Mouse (Mus musculus): ENCODE measurements around the gene Rps21. TPM values are rescaled to one million over a fixed set of nuclear protein-coding genes. Genes with fewer than 3 reads are reported as not detected.
"Not testable (repeated sequence)": the region's sequence is repeated elsewhere in the genome, so short reads cannot be mapped to it uniquely, and the experiment has no call there.

Gene Rps21
- polyA plus RNA-seq, 1 experiment = 41.7 TPM

GRCm38 (mm10) chr2:180254436-180255209 is 2.6 kb upstream of the Rps21 start:
- H3K9me3 ChIP-seq (ENCODE audit: control insufficient read depth, low read length) = no peaks in the 10 kb centered on the region
- no peak for TF ChIP-seq TAL1 (IDR thresholded peaks at IDR 0.05; ENCODE audit: low read length)
- no peak for TF ChIP-seq GATA1 (IDR thresholded peaks at IDR 0.05; ENCODE audit: low read length)
- peaks cover 42% of the 10 kb centered on the region for H3K4me1 ChIP-seq (ENCODE audit: control insufficient read depth)
- no peak overlapping the region for H3K4me3 ChIP-seq (replicated peaks)
- no peaks in the 10 kb centered on the region for H3K27me3 ChIP-seq (ENCODE audit: control insufficient read depth)
- peaks cover 18% of the 10 kb centered on the region for H3K36me3 ChIP-seq (ENCODE audit: control insufficient read depth)

GRCm38 (mm10) chr2:180255701-180256100 is 1.5 kb upstream of the Rps21 start:
- H3K4me3 ChIP-seq (replicated peaks) = peak overlapping the region; percentile 77
- no peaks in the 10 kb centered on the region for H3K27me3 ChIP-seq (ENCODE audit: control insufficient read depth)
- TF ChIP-seq TAL1 (IDR thresholded peaks at IDR 0.05; ENCODE audit: low read length) (no peak), GATA1 (IDR thresholded peaks at IDR 0.05; ENCODE audit: low read length) (no peak)
- peaks cover 29% of the 10 kb centered on the region for H3K36me3 ChIP-seq (ENCODE audit: control insufficient read depth)
- no peaks in the 10 kb centered on the region for H3K9me3 ChIP-seq (ENCODE audit: control insufficient read depth, low read length)
- H3K4me1 ChIP-seq (ENCODE audit: control insufficient read depth) = peaks cover 42% of the 10 kb centered on the region

GRCm38 (mm10) chr2:180256296-180257000 is 729 bp upstream of the Rps21 start:
- H3K4me1 ChIP-seq (ENCODE audit: control insufficient read depth) = peaks cover 38% of the 10 kb centered on the region
- no peaks in the 10 kb centered on the region for H3K27me3 ChIP-seq (ENCODE audit: control insufficient read depth)
- no peak for TF ChIP-seq TAL1 (IDR thresholded peaks at IDR 0.05; ENCODE audit: low read length)
- no peak for TF ChIP-seq GATA1 (IDR thresholded peaks at IDR 0.05; ENCODE audit: low read length)
- H3K9me3 ChIP-seq (ENCODE audit: control insufficient read depth, low read length) = no peaks in the 10 kb centered on the region
- H3K4me3 ChIP-seq (replicated peaks) = peak overlapping the region; percentile 77
- peaks cover 37% of the 10 kb centered on the region for H3K36me3 ChIP-seq (ENCODE audit: control insufficient read depth)

GRCm38 (mm10) chr2:180257963-180258865 is 1.0 kb downstream of the Rps21 start:
- Histone ChIP-seq H3K9me3 (ENCODE audit: control insufficient read depth, low read length) (no peaks in the 10 kb centered on the region), H3K4me3 (replicated peaks) (peak overlapping the region; percentile 77), H3K36me3 (ENCODE audit: control insufficient read depth) (peaks cover 54% of the 10 kb centered on the region), H3K4me1 (ENCODE audit: control insufficient read depth) (peaks cover 38% of the 10 kb centered on the region), H3K27me3 (ENCODE audit: control insufficient read depth) (no peaks in the 10 kb centered on the region)
- TF ChIP-seq TAL1 (IDR thresholded peaks at IDR 0.05; ENCODE audit: low read length) (no peak), GATA1 (IDR thresholded peaks at IDR 0.05; ENCODE audit: low read length) (no peak)

- Histone ChIP-seq H3K36me3 (ENCODE audit: control insufficient read depth) (peaks cover 62% of the 10 kb centered on the region), H3K4me1 (ENCODE audit: control insufficient read depth) (peaks cover 38% of the 10 kb centered on the region)
- H3K4me3 ChIP-seq (replicated peaks); H3K27me3 ChIP-seq (ENCODE audit: control insufficient read depth); H3K9me3 ChIP-seq (ENCODE audit: control insufficient read depth, low read length): not testable (repeated sequence)
These were observed 1.8 kb downstream of the Rps21 start for GRCm38 (mm10) chr2:180258951-180259484.

- H3K36me3 ChIP-seq (ENCODE audit: control insufficient read depth) = peaks cover 72% of the 10 kb centered on the region
These were observed 2.8 kb downstream of the Rps21 start for GRCm38 (mm10) chr2:180259826-180260609.

GRCm38 (mm10) chr2:180260610-180261480 is 3.7 kb downstream of the Rps21 start:
- no peaks in the 10 kb centered on the region for H3K9me3 ChIP-seq (ENCODE audit: control insufficient read depth, low read length)
- H3K27me3 ChIP-seq (ENCODE audit: control insufficient read depth) = no peaks in the 10 kb centered on the region
- H3K36me3 ChIP-seq (ENCODE audit: control insufficient read depth) = peaks cover 75% of the 10 kb centered on the region
- H3K4me1 ChIP-seq (ENCODE audit: control insufficient read depth) = peaks cover 31% of the 10 kb centered on the region
- no peak overlapping the region for H3K4me3 ChIP-seq (replicated peaks)
- TF ChIP-seq GATA1 (IDR thresholded peaks at IDR 0.05; ENCODE audit: low read length) = no peak
- no peak for TF ChIP-seq TAL1 (IDR thresholded peaks at IDR 0.05; ENCODE audit: low read length)

More at GRCm38 (mm10) chr2:180259826-180260609, 2.8 kb downstream of the Rps21 start:
- H3K4me3 ChIP-seq (replicated peaks); H3K9me3 ChIP-seq (ENCODE audit: control insufficient read depth, low read length); H3K27me3 ChIP-seq (ENCODE audit: control insufficient read depth): not testable (repeated sequence)
- H3K4me1 ChIP-seq (ENCODE audit: control insufficient read depth) = peaks cover 38% of the 10 kb centered on the region
